Mouse (Mus musculus): ENCODE data around the gene Rd3l. TPM values are rescaled to one million over a fixed set of nuclear protein-coding genes. Genes with fewer than 3 reads are reported as not detected.
"Not testable (repeated sequence)": the region's sequence is repeated elsewhere in the genome, so short reads cannot be mapped to it uniquely, and the experiment has no call there.

The Rd3l gene
- total and polyA plus RNA-seq, 3 experiments: 0.08 TPM; not detected in 2

- TF ChIP-seq CHD2 (IDR thresholded peaks at IDR 0.05; ENCODE audit: low read length): peak; percentile 41
- no peak for TF ChIP-seq ZMIZ1 (IDR thresholded peaks at IDR 0.05; ENCODE audit: low read depth, low read length)
- TF ChIP-seq MAZ (IDR thresholded peaks at IDR 0.05; ENCODE audit: low read depth, low read length): peak; percentile 78; the same call in 1 of the 2 replicates
- TF ChIP-seq SIN3A (IDR thresholded peaks at IDR 0.05; ENCODE audit: low read length): peak; percentile 58
- no peak for TF ChIP-seq ZNF384 (IDR thresholded peaks at IDR 0.05; ENCODE audit: low read depth, low read length)
- peak; percentile 96 for TF ChIP-seq TCF12 (IDR thresholded peaks at IDR 0.05; ENCODE audit: low read depth, low read length)
- no peak for TF ChIP-seq MYB (IDR thresholded peaks at IDR 0.05; ENCODE audit: low read depth, low read length)
- no peak for TF ChIP-seq HCFC1 (IDR thresholded peaks at IDR 0.05; ENCODE audit: low read depth, low read length)
- TF ChIP-seq KAT2A (conservative IDR thresholded peaks at IDR 0.05; ENCODE audit: low read depth, low read length): no peak
- no peak for TF ChIP-seq TBP (IDR thresholded peaks at IDR 0.05; ENCODE audit: low read depth, low read length)
- TF ChIP-seq GABPA (IDR thresholded peaks at IDR 0.05; ENCODE audit: low read depth, low read length): no peak
- TF ChIP-seq NELFE (IDR thresholded peaks at IDR 0.05; ENCODE audit: low read depth, low read length): no peak
These were observed 36.0 kb downstream of the Rd3l start (continued) for GRCm38 (mm10) chr12:111945115-111945514.

- peak overlapping the region; percentile 61 for H3K9ac ChIP-seq (ENCODE audit: control insufficient read depth, low read depth, low read length, poor library complexity, severe bottlenecking)
- H3K27ac ChIP-seq (ENCODE audit: control insufficient read depth, low read depth, low read length): peak overlapping the region; percentile 98
- H3K79me2 ChIP-seq (ENCODE audit: control insufficient read depth, insufficient read depth, low read length, poor library complexity); H3K9me3 ChIP-seq (replicated peaks; ENCODE audit: insufficient read depth, low read length); H3K27me3 ChIP-seq (ENCODE audit: control insufficient read depth in 1 of 2, insufficient read depth in 2 of 2, low read length in 2 of 2): not testable (repeated sequence)
- peak; percentile 73 for TF ChIP-seq GATA1 (IDR thresholded peaks at IDR 0.05; ENCODE audit: low read depth, low read length)
- DNase-seq (ENCODE audit: low read depth, low spot score): peak; percentile 66
- H3K4me1 ChIP-seq (ENCODE audit: control insufficient read depth in 1 of 2, insufficient read depth in 2 of 2, low read length in 2 of 2): peaks cover 10 to 22% of the 10 kb centered on the region in 2 experiments
- H3K36me3 ChIP-seq (ENCODE audit: control insufficient read depth in 1 of 2, insufficient read depth in 2 of 2, low read length in 2 of 2): peaks cover 0 to 13% of the 10 kb centered on the region in 2 experiments; a peak in 2 of 4 replicates
- peak overlapping the region; percentile 52 to 71 for H3K4me3 ChIP-seq (ENCODE audit: control insufficient read depth in 1 of 2, insufficient read depth in 1 of 2, low read depth in 2 of 2, low read length in 2 of 2)
These were observed 36.8 kb downstream of the Rd3l start for GRCm38 (mm10) chr12:111944065-111944987.

- Histone ChIP-seq H3K36me3 (ENCODE audit: control insufficient read depth in 1 of 2, insufficient read depth in 2 of 2, low read length in 2 of 2) (peaks cover 0 to 13% of the 10 kb centered on the region in 2 experiments; a peak in 2 of 4 replicates), H3K9me3 (replicated peaks; ENCODE audit: insufficient read depth, low read length) (no peaks in the 10 kb centered on the region), H3K27ac (ENCODE audit: control insufficient read depth, low read depth, low read length) (peak overlapping the region; percentile 25), H3K4me1 (ENCODE audit: control insufficient read depth in 1 of 2, insufficient read depth in 2 of 2, low read length in 2 of 2) (peaks cover 10 to 22% of the 10 kb centered on the region in 2 experiments), H3K79me2 (ENCODE audit: control insufficient read depth, insufficient read depth, low read length, poor library complexity) (no peaks in the 10 kb centered on the region), H3K27me3 (ENCODE audit: control insufficient read depth in 1 of 2, insufficient read depth in 2 of 2, low read length in 2 of 2) (no peaks in the 10 kb centered on the region), H3K4me3 (ENCODE audit: control insufficient read depth in 1 of 2, insufficient read depth in 1 of 2, low read depth in 2 of 2, low read length in 2 of 2) (peak overlapping the region in 1 of 2 experiments; percentile 27; a peak in 1 of 4 replicates), H3K9ac (ENCODE audit: control insufficient read depth, low read depth, low read length, poor library complexity, severe bottlenecking) (peak overlapping the region; percentile 26)
- peak; percentile 25 for DNase-seq (ENCODE audit: low read depth, low spot score)
- TF ChIP-seq ZNF384 (IDR thresholded peaks at IDR 0.05; ENCODE audit: low read depth, low read length) (no peak), ZC3H11A (IDR thresholded peaks at IDR 0.05; ENCODE audit: low read depth, low read length) (no peak), MYC (IDR thresholded peaks at IDR 0.05; ENCODE audit: low read depth, low read length) (no peak), POLR2A (IDR thresholded peaks at IDR 0.05; ENCODE audit: control insufficient read depth in 1 of 2, insufficient read depth in 1 of 2, low read depth in 1 of 2, low read length in 2 of 2, poor library complexity in 1 of 2) (no peak), NRF1 (IDR thresholded peaks at IDR 0.05; ENCODE audit: insufficient read depth, low read depth, low read length, poor library complexity, severe bottlenecking) (no peak), GABPA (IDR thresholded peaks at IDR 0.05; ENCODE audit: low read depth, low read length) (no peak), TCF12 (IDR thresholded peaks at IDR 0.05; ENCODE audit: low read depth, low read length) (no peak), BHLHE40 (IDR thresholded peaks at IDR 0.05; ENCODE audit: borderline replicate concordance, low read depth, low read length) (no peak)
These were observed 37.6 kb downstream of the Rd3l start for GRCm38 (mm10) chr12:111943421-111944064.
